Mouse (Mus musculus): Measurements from ENCODE around the gene Gm6034. TPM values are rescaled to one million over a fixed set of nuclear protein-coding genes. Genes with fewer than 3 reads are reported as not detected.
A peak's percentile ranks its signal among the peaks of the same experiment; 100 is the strongest.
"Not testable (repeated sequence)": the region's sequence is repeated elsewhere in the genome, so short reads cannot be mapped to it uniquely, and the experiment has no call there.

Gm6034 gene
- total RNA-seq (2021) = not detected
- long read RNA-seq, experiment 1, partial matches to known transcripts = 0 of 1 reads
- long read RNA-seq, experiment 1, other reads (novel, unspliced or antisense) = 1 of 1 reads
- long read RNA-seq, experiment 2 = 0 reads

DNA sequence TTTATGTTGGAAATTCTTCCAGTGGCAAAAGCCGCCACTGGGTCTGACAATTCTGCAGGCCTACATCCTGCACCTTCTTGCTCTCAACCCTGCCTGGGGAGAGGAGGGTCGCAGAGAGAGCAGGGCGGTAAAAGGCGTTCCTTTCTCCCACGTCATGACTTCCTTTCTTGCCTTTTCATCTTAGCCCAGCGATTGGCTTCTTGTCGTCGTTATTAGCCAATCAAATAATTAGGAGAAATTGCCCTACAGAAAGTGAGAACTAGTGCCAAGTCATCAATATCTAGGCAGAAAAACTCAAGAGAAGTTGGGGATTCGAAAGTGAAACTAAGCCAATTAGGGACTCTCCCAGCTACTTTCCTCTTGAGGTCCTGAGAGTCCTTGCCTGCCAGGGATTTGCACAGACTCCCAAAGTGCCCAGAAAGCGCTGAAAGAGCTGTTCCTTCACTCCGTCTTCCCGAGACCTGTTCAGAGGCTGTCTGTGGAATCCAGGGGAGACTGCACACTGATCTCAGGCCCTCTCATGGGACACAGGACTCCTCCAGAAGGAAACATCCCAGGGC lies at the start of gene Gm6034, which contains the start of gene H2-T22:
Gene Gm6034 (plus strand): TSS at position 352 of the 560 bp plus-strand sequence.
Gene H2-T22 (minus strand): TSS at position 138 of the 560 bp plus-strand sequence.
- peak; percentile 58 to 91 for DNase-seq (ENCODE audit: low spot score in 2 of 2)

DNA sequence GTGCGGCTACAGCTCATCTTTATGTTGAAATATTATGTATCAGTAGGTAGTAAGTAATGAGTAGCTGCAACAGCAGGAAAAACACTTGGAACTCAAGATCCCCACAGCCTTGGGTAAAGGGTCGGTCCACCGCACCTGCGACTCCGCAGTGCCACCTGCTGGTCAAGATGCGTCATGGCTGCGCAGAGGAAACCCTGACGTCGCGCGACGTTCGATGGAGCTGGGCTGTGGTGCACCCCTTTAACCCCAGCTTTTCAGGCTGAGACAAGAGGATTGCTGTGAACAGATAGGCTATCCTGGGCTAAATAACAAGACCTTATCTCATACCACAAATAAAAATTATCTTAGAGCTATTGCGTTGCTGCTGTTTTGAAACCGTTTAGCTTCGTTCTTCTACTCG lies 49.1 kb upstream of the Gm6034 start:
- DNase-seq (ENCODE audit: low spot score in 2 of 2) = peak; percentile 75 to 80

DNA sequence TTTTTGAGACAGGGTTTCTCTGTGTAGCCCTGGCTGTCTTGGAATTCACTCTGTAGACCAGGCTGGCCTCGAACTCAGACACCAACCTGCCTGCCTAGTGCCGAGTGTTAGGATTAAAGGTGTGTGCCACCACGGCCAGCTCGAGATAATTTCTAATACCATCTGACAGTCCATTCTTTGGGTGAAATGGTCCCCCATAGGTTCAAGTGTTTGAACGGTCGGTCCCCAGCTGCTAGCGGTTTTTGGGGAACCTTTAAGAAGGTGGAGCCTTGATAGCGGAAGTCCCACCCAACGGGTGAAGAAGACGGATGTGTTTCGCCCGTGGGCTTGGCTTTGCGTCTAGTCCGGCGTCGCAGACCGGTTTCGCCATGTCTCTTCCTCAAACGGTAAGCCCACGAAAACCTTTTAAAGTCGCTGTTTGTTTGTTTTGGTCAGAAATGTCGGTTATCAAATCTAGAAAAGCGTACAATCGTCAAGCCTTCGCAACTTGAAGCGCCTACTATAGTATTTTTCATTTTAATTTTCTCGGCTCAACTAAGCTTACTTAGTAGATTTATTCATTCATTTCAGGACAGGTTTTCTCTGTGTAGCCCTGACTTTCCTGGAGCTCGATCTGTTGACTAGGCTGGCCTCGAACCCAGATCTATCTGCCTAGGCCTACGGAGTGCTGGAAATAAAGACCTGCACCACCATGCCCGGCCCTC lies 48.4 kb upstream of the Gm6034 start:
- DNase-seq (ENCODE audit: low spot score in 2 of 2) = peak; percentile 71 to 91

DNA sequence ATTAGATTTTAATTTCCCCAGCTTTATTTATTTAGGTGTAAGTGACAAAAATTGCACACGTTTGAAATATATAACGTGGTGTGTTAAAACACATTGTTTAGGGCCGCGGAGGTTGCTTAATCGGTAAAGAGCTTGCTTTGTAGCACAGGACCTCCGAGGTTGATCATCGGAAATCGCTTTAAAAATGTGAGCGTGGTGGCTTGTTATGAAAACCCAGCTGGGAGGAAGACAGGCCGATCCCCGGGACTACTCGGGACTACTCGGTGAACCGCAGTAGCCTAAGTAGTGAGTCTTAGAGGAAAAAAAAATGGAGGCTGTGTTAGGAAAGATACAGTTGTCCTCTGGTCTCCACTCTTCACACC lies 47.9 kb upstream of the Gm6034 start:
- no peak for DNase-seq (ENCODE audit: low spot score in 2 of 2)

DNA sequence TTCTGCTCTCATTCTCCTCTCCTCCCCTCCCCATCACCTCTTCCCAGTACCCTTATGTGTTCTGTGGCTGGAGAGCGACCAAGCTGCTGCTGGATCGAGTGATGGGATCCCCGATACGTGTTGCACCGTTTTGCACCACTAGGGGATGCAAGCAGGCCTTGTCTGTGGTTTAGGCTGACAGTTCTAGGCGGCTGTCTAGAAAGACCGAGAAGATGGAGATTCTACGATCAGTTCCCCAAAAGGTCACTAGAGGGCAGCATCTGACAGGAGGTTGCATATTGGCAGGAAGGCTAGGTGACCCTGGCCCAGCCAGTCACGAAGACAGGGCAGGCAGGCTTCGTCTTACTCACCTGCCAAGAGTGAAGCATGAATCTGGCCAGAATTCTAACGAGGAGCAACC lies 45.8 kb upstream of the Gm6034 start:
- peak; percentile 97 for DNase-seq (ENCODE audit: low spot score in 2 of 2)

DNA sequence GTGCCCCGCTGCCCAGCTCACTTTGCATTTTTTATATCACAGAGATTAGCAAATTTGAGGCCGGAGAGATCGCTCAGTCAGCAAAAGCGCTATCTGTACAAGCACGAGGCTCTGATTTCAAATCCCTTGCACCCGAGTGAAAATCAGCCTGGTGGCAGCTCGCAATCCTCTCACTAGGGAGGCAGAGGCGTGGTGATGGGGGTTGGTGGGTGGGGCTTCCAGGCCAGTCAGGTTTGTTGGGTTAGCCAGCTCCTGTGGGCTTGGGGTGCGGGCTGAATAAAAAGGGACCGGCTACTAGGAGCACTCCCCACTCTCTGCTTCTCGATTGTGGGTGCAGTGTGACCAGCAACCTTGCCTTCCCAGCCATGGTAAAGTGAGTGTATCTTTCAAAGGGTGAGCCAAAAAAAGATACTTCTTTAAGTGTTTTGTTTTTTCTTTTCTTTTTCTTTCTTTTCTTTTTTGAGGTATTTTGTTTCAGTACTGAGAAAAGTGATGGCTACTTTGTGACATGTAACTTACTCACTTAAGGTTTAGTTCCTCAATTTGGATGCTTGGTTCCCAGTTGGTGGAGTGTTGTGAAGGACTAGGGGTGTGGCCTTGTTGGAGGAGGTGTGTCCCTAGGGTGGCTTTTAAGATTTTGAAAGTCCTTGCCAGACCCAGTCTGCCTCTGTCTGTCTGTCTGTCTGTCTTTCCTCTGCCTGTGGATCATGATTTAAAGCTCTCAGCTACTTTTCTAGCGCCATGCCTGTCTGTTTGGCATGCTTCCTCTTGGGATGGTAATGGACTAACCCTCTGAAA lies 44.8 kb upstream of the Gm6034 start:
- no peak for DNase-seq (ENCODE audit: low spot score in 2 of 2)

DNA sequence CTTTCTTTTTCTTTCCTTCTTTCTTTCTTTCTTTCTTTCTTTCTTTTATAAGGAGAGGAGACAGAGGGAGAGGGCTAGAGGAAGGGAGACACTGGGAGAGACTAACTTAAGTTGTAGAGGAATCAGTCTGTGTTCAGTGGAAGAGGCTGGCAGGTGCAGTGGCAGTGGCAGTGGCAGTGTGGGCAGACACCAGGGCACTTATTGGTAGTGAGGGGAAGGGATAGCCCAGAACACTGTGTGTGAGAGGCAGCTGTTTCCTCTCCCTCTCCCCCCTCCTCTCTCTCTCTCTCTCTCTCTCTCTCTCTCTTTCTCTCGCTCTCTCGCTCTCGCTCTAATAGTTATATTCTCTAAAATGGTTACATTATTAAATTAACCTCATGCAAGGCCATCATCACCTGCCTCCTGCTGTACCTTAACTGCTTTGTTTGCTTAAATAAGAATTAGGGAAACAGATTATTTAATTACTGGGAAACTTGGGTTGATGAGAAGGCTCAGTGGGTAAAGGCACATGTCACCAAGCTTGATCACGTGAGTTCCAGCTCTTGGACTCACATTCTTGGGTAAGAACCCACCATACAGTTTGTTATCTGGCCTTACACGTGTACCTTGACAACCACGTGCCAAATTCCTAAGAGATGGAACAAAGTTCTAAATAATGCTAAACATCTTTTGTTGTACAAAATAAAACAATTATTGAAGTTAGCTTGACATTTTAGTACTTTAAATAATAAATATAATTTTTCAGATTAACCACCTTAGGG lies 44.0 kb upstream of the Gm6034 start:
- no peak for DNase-seq (ENCODE audit: low spot score in 2 of 2)

DNA sequence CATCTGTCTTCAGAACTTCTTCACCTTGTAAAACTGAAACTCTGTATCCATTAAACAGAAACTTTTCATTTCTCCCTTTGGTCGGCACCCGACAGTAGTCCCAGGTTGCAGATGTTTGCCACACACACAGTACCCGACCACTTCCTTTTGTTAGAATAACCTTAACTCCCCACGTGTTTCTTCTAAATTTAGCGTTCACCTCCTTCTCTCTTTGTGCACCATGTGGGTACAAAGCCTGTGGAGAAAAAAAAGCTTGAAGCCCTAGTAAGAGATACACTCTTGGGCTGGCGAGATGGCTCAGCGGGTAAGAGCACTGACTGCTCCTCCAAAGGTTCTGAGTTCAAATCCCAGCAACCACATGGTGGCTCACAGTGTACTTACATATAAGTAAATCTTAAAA lies 43.4 kb upstream of the Gm6034 start:
- DNase-seq (ENCODE audit: low spot score in 2 of 2) = no peak

DNA sequence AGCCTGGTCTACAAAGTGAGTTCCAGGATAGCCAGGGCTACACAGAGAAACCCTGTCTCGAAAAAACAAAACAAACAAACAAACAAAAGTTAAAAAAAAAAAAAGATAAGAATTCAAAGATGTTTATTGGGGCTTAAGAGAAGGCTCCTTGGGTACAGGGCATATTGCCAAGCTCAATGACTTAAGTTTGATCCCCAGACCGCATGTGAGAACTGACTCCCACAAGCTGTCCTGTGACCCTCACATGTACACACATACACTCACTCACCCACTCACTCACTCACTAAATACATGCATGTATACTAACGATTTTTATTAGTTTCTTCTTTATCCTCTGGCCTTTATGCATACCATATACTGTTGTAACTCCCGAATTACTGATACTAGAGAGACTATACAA lies 42.4 kb upstream of the Gm6034 start:
- DNase-seq (ENCODE audit: low spot score in 2 of 2) = no peak

DNA sequence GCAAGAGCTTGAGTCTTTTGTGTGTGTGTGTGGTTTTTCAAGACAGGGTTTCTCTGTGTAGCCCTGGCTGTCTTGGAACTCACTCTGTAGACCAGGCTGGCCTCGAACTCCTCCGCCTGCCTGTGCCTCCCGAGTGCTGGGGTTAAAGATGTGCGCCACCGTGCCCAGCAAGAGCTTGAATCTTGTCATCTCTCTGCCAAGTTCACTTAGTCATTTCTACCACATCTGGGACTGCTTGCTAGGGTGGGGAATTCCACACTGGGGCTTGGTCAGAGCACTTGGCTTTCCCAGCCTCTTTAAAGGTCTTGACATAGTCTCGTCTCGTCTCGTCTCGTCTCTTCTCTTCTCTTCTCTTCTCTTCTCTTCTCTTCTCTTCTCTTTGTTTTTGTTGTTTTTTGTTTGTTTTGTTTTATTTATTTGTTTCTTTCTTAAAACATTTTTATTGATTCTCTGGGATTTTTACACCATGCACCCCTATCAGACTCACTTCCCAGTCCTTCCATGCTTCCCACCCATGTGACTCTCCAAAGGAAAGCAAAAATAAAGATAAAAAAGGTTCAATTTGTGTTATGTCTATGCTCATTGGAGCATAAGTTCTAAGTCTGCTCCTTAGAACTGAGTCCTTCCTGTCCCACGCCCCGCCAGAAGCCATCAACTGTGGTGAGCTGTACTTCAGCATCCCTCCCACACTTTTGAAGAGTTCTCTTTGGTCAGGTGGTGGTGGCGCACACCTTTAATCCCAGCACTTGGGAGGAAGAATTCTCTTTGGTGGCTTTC lies 41.5 kb upstream of the Gm6034 start:
- DNase-seq (ENCODE audit: low spot score in 2 of 2) = no peak

DNA sequence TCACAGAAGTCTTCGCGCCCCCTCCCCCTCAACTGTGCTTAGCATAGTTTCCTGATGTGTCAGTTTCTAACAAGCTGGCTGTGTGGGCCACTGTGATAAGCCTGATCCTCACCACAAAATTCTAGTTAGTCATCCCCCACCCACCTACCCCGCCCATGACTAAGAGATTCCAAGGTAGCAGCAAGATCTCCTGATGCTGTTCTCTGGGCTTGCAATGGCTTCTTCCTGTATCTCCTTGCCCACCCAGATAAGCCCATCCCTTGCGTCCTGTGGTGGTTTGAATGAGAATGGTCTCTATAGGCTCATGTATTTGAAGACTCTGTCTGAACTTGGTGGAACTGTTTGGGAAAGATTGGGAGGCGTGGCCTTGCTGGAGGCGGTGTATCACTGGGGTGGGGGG lies 40.8 kb upstream of the Gm6034 start:
- no peak for DNase-seq (ENCODE audit: low spot score in 2 of 2)

DNA sequence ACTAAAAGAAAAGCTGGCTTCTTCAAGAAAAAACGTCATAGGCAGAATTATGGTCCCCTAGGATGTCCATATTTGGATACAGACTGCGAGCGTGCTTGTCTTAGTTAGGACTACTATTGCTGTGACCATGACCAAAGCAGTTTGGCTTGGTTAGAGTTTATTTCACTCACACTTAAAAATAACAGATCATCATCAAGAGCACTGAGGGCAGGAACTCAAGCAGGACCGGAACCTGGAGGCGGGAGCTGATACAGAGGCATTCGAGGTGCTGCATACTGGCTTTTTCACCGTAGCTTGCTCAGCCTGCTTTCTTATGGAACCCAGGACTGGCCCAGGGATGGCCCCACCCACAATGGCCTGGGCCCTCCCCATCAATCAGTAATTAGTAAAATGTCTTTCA lies 39.4 kb upstream of the Gm6034 start:
- DNase-seq (ENCODE audit: low spot score in 2 of 2) = no peak

DNA sequence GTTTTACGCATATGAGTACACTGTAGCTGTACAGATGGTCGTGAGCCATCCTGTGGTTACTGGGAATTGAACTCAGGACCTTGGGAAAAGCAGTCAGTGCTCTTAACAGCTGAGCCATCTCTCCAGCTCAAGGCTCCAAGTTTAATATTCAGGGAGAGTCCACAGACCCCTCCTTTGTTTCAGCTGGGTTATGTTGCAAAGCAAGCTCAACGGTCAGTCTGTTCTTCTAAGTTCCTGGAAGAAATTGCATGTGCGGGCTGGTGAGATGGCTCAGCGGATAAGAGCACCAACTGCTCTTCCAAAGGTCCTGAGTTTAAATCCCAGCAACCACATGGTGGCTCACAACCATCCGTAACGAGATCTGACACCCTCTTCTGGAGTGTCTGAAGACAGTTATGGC lies 38.4 kb upstream of the Gm6034 start:
- DNase-seq (ENCODE audit: low spot score in 2 of 2) = not testable (repeated sequence)

DNA sequence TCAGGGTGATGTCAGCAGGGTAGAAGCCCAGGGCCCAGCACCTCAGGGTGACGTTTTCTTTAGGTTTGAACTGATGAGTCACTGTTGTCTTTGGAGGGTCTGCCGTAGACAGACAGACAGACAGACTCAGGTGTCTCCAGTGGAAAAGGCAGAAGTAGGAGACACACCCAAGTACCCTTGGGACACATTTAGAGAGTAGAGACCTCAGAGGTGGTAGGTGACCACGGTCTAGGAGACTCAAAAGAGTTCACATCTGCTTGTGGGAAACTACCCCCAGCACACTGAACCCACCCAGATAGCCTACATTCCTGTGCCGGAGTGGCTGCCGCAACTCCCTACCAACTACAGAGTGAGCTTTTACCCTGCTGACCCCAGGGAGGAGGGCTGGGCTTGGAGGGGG lies 27.8 kb upstream of the Gm6034 start:
- no peak for DNase-seq (ENCODE audit: low spot score in 2 of 2)

DNA sequence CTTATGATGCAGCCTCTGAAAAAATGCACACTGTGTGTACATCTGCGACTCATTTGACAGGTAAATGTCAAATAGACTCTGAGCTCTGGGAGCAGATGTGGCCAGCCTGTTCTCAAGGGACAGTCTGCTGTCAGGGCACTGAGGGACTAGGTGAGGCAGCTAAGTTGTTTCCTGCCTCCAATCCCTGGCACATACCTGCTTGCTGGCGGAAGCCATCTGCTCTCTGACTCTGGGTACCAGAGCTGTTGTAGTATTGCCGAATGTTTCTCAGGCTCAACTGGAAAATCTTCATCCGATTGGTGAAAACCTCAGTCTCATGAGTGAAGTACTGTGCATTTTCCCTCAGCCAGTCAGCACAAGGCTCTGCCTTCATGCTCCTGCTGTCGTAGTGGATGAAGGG lies 25.7 kb upstream of the Gm6034 start:
- DNase-seq (ENCODE audit: low spot score in 2 of 2) = no peak

DNA sequence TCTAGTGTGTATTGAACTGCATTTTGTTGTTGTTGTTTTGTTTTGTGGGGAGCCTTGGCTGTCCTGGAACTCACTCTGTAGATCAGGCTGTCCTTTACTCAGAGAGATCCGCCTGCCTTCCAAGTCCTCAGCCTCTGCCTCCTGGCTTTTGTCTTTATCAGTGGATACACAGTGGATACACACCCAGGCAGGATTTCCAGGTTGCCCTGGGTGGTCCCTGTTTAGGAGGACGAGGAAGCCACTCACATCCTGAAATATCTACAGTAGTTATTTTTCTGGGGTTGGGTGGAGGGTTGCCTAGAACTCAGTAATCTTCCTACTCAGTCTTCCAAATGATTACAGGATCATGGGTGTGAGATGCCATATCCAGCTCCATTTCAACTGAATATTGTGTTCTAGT lies 23.8 kb upstream of the Gm6034 start:
- DNase-seq (ENCODE audit: low spot score in 2 of 2) = no peak

DNA sequence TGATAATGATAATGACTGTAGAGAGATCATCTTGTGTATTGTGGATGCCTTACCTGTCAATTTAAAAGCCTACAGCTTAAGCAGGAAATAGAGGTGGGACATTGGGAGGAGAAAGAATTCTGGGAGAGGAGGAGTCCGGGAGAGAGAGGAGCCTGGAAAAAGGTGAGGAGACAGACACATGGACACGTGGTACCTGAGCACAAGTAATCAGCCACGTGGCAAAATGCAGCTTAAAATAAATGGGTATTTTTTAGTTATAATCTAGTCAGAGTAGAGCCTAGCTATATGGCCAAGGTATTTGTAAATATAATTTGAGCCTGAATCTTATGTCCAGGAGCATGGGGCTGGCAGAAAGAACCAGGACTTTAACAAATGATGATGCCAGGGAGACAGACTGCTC lies 23.2 kb upstream of the Gm6034 start:
- no peak for DNase-seq (ENCODE audit: low spot score in 2 of 2)

DNA sequence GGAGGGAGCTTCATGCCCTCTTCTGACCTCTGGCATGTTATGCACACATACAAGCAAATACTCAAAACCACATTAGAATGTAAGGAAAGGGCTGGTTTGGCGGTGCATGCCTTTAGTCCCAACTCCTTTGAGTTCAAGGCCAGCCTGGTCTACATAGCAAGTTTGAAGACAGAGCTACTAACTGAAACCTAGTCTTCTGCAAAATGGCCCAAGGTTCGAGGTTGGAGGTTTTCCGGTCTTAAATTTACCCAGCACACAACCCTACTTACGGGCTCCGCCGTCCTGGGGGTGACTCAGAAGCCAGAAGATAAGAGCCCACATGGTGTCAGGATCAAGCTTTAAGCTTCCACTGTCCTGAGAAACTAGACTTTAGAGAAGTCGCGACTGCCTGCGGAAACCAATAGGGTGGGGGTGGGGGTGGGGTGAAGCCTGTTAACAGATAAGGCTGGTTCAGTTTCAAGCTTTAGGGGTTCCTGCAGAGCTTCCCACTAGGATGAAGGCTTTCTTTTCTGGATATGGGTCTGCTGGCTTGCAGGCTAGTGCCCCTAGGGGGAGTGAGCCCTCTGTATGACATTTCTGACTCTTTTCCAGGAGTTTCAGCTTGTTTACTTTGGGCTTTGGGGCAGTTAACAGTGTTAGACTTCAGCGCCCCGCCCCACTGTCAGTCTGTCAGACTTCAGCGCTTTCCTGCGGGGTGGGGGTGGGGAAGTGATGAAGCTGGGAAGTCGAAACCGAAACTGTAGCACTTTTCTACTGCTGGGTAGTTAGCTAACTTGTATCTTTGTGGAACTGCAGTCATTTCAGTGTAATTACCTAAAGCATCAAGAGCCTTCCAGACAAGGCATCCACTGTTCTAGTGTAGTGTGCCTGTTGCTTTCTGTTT lies 22.3 kb upstream of the Gm6034 start, which contains the start of gene H2-T24:
Gene H2-T24 (minus strand): TSS at position 370 of the 883 bp plus-strand sequence.
- DNase-seq (ENCODE audit: low spot score in 2 of 2) = peak in 1 of 2 experiments; percentile 37

DNA sequence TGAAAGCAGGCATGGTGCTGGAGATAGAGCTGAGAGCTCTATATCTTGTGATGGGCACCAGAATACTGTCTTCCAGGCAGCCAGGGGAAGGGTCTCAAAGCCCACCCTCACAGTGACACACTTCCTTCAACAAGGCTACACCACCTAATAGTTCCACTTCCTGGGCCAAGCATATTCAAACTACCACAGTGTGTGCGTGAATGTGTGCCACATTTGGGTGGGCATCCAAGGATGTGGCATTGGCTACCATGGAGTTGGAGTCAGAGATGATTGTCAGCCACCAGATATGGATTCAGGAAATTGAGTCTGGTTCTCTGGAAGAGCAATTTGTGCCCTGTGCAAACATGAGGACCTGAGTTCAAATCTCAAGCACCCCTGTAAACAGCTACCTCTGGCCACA lies 21.5 kb upstream of the Gm6034 start:
- DNase-seq (ENCODE audit: low spot score in 2 of 2) = no peak

DNA sequence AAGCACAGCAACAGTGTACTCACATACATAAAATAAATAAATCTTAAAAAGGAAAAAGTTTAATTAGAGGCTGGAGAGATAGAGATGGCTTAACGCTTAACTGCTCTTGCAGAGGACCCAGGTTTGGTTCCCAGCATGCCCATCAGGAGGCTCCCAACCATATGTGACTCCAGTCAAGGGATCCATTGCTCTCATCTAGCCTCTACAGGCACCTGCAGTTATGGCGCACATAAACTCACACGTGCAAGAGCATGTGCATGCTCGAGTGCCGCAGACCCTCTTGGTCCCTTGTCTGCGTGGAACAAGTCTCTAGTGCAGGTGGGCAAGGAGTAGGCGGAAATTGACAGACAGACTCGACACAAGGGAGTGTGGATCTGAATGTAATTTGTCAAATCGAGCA lies 20.7 kb upstream of the Gm6034 start:
- no peak for DNase-seq (ENCODE audit: low spot score in 2 of 2)
